Mouse (Mus musculus): ENCODE measurements around the gene D230025D16Rik. TPM values are rescaled to one million over a fixed set of nuclear protein-coding genes. Genes with fewer than 3 reads are reported as not detected.

Gene D230025D16Rik
- polyA plus RNA-seq, 1 experiment from 2014 or later: 13.5 TPM

DNA sequence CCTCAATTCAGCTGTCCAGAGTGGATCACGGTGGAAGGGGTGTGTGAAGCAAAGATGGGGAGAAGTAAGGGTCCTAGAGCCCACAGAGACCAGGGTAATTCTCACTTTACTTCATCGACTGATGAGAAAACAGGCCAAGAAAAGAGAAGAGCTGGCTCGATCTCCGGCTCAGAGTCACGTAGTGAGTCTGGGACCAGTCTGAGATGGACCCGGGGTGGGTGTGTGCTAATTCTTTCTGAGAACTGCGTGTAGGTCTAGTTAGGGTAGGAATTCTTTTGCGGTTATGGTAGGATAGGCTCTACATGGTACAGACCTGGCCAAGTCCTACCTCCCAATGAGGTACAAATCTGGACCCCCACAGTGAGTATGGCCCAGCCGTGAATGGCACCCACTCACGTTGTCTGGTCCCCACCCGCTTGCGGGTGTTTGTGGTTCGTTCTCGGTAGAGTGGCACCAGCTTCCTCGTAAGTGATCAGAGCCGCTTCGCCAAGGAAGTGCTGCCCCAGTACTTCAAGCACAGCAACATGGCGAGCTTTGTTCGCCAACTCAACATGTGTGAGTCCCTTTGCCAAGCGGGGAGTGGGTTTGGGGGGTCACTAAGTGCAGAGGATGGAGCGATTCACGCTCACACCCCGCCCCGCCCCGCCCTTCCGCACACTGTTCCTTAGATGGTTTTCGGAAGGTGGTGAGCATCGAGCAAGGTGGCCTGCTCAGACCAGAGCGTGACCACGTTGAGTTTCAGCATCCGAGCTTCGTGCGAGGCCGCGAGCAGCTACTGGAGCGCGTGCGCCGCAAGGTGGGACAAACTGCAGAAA is 45.4 kb downstream of the D230025D16Rik start:
- Histone ChIP-seq H3K4me1 (replicated peaks) (peaks cover 37% of the 10 kb centered on the region), H3K4me2 (peak overlapping the region; percentile 65), H3K4me3 (replicated peaks) (peak overlapping the region; percentile 46), H3K9me3 (replicated peaks) (peaks cover 6% of the 10 kb centered on the region; the same call in 1 of the 2 replicates), H3K27ac (no peak overlapping the region), H3K27me3 (peaks cover 99% of the 10 kb centered on the region), H3K36me3 (no peaks in the 10 kb centered on the region), H3K9ac (0 out of 2 replicates have a peak overlapping the region, but pooled peaks have one; percentile 29)
- 5% methylated on average over 39 of the region's 39 CpGs for WGBS (ENCODE audit: insufficient replicate concordance)
- no peak for DNase-seq
- no peak for ATAC-seq (ENCODE audit: low read depth)

DNA sequence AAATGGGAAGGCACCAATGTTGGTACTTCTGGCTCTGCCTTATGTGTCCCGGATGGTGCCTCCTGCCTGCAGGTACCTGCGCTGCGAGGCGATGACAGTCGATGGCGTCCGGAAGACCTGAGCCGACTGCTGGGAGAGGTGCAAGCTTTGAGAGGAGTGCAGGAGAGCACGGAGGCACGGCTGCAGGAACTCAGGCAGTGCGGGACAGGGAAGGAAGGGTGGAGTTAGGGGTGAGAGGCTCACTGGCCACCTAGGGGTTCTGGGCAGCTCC is 45.9 kb downstream of the D230025D16Rik start:
- Histone ChIP-seq H3K36me3 (no peaks in the 10 kb centered on the region), H3K9ac (no peak overlapping the region), H3K27ac (no peak overlapping the region), H3K4me1 (replicated peaks) (peaks cover 39% of the 10 kb centered on the region), H3K9me3 (replicated peaks) (peaks cover 6% of the 10 kb centered on the region; the same call in 1 of the 2 replicates), H3K4me2 (no peak overlapping the region), H3K4me3 (replicated peaks) (peak overlapping the region; percentile 5; the same call in 1 of the 2 replicates), H3K27me3 (peaks cover 99% of the 10 kb centered on the region)
- 6% methylated on average over 11 of the region's 11 CpGs for WGBS (ENCODE audit: insufficient replicate concordance)
- no peak for ATAC-seq (ENCODE audit: low read depth)
- DNase-seq: no peak

DNA sequence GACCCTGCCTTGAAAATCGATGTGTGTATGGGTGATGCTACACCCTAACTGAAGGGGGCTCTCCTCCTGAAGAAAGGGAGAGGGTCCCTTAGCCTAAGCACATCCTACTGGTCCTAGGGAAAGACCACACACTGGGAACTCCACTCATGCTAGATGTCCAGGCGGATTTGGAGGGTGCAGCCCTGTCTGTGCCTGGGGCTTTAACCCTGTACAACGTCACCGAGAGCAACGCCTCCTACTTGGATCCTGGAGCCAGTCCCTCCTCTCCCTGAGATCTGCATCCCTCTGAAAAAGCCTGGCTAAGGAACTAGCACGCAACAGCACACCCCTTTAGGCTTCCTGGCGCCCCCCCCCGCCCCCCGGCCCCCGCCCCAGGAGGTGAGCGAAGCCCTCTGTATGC is 50.4 kb downstream of the D230025D16Rik start:
- Histone ChIP-seq H3K4me2 (peak overlapping the region; percentile 59; the same call in 1 of the 2 replicates), H3K4me3 (replicated peaks) (no peak overlapping the region), H3K27ac (no peak overlapping the region), H3K9ac (no peak overlapping the region), H3K4me1 (replicated peaks) (peaks cover 33% of the 10 kb centered on the region), H3K36me3 (no peaks in the 10 kb centered on the region), H3K9me3 (replicated peaks) (no peaks in the 10 kb centered on the region), H3K27me3 (peaks cover 99% of the 10 kb centered on the region)
- ATAC-seq (ENCODE audit: low read depth): no peak
- WGBS (ENCODE audit: insufficient replicate concordance): 13% methylated on average over 11 of the region's 11 CpGs
- DNase-seq: no peak

DNA sequence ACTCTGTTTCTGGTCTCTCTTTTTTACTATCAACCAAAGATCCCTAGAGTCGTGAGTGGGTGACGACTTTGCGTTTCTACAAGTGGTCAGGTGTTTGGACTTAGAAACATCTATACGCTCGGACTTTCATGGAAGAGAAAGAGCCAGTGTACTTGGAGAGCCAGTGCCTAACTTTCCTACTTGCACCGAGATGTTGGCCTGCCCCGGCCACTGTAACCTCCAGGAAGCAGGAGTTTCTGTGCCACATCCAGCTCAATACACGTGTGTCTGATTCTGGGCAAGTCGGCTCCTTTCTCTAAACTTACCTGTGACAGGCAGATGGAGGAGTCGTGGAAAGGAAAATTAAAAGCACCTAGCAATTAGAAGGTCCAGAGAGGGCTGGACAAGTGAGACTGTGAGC is 50.9 kb downstream of the D230025D16Rik start, which contains the start of gene Nol3:
TSS of gene Nol3 (plus strand) at position 301 of the 400 bp plus-strand sequence.
- peaks cover 99% of the 10 kb centered on the region for H3K27me3 ChIP-seq
- ATAC-seq (ENCODE audit: low read depth): no peak
- no peaks in the 10 kb centered on the region for H3K36me3 ChIP-seq
- H3K9ac ChIP-seq: peak within 1 kb of the TSS; percentile 47; the same call in 1 of the 2 replicates
- WGBS (ENCODE audit: insufficient replicate concordance): 11% methylated on average over 10 of the region's 10 CpGs
- peaks cover 28% of the 10 kb centered on the region for H3K4me1 ChIP-seq (replicated peaks)
- no peak within 1 kb of the TSS for H3K27ac ChIP-seq
- H3K9me3 ChIP-seq (replicated peaks): no peaks in the 10 kb centered on the region
- H3K4me2 ChIP-seq: peak within 1 kb of the TSS; percentile 59
- H3K4me3 ChIP-seq (replicated peaks): peak within 1 kb of the TSS; percentile 35
- no peak for DNase-seq

DNA sequence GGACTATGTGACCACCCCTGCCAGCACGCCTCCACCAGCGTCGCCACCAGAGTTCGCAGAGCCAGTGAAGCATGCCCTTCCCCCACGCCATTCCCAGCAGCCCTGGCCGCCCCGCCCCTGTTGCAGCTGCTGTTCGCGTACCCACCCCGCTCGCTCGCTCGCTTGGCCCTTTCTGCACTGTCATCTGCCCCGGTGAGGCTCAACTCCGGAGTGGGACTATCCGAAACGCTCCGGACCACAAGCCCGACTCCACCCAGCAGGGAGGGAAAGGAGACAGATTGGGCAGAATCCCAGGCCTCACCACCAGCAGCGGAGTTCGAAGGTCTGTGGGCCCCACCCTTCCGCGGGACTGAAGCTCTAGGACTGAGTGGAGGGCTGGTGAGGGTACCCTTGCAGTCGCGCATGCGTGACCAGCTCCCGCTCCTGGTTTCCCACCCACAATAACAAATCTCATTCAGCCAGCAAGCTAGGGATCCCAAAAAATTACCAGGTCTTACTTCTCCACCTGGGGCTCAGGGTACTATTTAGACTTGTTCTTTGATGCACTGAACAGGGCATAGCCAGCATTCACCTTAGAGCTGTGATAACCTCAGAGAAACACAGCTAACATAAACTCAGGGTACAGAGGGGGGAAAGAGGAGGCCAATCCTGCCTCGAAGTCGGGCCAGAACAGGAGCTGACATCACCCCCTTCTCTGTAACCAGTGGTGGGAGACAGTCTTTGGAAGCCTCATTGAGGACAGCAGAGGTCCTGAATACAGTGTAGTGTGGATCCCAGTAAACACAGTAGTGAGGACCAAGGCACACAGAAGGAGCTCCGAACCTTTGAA is 51.6 kb downstream of the D230025D16Rik start:
- Histone ChIP-seq H3K36me3 (0 out of 2 replicates have a peak, but pooled peaks cover 2% of the 10 kb centered on the region), H3K27ac (no peak overlapping the region), H3K4me1 (replicated peaks) (peaks cover 27% of the 10 kb centered on the region), H3K4me2 (peak overlapping the region; percentile 59), H3K9me3 (replicated peaks) (no peaks in the 10 kb centered on the region), H3K27me3 (peaks cover 97% of the 10 kb centered on the region), H3K9ac (peak overlapping the region; percentile 47; the same call in 1 of the 2 replicates), H3K4me3 (replicated peaks) (peak overlapping the region; percentile 35)
- ATAC-seq (ENCODE audit: low read depth): peak; percentile 64
- WGBS (ENCODE audit: insufficient replicate concordance): 4% methylated on average over 30 of the region's 30 CpGs
- DNase-seq: no peak

DNA sequence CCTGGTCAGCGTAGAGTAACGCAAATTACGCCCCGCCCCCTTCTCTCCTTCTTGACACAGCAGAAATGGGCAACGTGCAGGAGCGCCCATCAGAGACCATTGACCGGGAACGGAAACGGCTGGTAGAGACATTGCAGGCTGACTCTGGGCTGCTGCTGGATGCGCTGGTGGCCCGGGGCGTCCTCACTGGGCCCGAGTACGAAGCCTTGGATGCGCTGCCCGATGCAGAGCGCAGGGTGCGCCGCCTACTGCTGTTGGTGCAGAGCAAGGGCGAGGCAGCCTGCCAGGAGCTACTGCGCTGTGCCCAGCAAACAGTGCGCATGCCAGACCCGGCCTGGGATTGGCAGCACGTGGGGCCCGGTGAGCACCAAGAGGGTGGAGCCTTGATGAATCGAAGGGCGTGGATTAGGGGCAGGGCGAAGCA is 54.0 kb downstream of the D230025D16Rik start:
- ATAC-seq (ENCODE audit: low read depth): peak; percentile 65
- peaks cover 43% of the 10 kb centered on the region for H3K4me1 ChIP-seq (replicated peaks)
- peak overlapping the region; percentile 36 for H3K4me3 ChIP-seq (replicated peaks)
- no peaks in the 10 kb centered on the region for H3K9me3 ChIP-seq (replicated peaks)
- H3K27ac ChIP-seq: no peak overlapping the region
- H3K4me2 ChIP-seq: peak overlapping the region; percentile 56
- peak; percentile 43 for DNase-seq
- 4% methylated on average over 28 of the region's 28 CpGs for WGBS (ENCODE audit: insufficient replicate concordance)
- H3K36me3 ChIP-seq: 0 out of 2 replicates have a peak, but pooled peaks cover 4% of the 10 kb centered on the region
- H3K9ac ChIP-seq: 0 out of 2 replicates have a peak overlapping the region, but pooled peaks have one; percentile 29
- peaks cover 95% of the 10 kb centered on the region for H3K27me3 ChIP-seq

DNA sequence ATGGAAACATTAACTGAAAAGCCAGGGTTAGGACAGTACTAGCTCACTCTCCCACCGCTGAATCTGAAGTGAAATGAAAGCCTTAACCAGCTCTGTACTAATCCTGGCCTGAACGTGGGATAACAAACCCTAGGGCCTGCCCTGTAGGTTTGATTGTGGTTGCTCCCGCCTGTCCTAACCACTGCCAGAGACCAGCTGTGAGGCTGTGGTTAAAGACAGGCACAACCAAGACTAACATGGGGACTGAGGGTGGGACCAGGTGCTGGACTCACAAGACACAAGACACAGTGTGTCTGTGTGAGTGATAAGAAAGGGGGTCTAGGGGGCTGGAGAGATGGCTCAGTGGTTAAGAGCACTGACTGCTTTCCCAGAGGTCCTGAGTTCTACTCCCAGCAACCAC is 55.6 kb downstream of the D230025D16Rik start:
- H3K27me3 ChIP-seq: peaks cover 91% of the 10 kb centered on the region
- no peak overlapping the region for H3K4me3 ChIP-seq (replicated peaks)
- 46% methylated on average over 3 of the region's 3 CpGs for WGBS (ENCODE audit: insufficient replicate concordance)
- 0 out of 2 replicates have a peak, but pooled peaks cover 4% of the 10 kb centered on the region for H3K36me3 ChIP-seq
- H3K9ac ChIP-seq: no peak overlapping the region
- DNase-seq: no peak
- H3K4me1 ChIP-seq (replicated peaks): peaks cover 42% of the 10 kb centered on the region
- no peak overlapping the region for H3K27ac ChIP-seq
- ATAC-seq (ENCODE audit: low read depth): no peak
- no peak overlapping the region for H3K4me2 ChIP-seq
- no peaks in the 10 kb centered on the region for H3K9me3 ChIP-seq (replicated peaks)

DNA sequence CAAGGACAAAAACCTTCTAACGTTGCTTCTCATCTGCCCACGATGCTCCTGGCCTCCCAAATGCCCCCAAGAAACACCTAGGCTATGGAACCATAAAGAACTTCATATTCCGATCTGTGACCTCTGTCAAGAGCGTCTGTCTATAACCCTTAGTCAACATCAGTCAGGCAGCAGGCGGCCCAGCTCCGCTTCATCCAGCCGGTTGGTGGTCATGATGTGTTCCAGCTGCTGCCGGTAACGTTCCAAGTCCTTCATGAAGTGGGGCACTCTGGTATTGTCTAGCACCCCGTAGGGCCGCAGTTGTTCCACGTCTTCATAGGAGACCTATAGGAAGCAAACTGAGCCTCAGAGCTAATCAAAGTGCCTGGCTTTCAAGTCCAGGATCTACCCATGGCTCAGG is 56.9 kb downstream of the D230025D16Rik start:
- no peak overlapping the region for H3K9ac ChIP-seq
- no peak overlapping the region for H3K4me2 ChIP-seq
- no peak overlapping the region for H3K27ac ChIP-seq
- H3K9me3 ChIP-seq (replicated peaks): no peaks in the 10 kb centered on the region
- no peak overlapping the region for H3K4me3 ChIP-seq (replicated peaks)
- ATAC-seq (ENCODE audit: low read depth) (no peak), DNase-seq (no peak)
- 80% methylated on average over 12 of the region's 12 CpGs for WGBS (ENCODE audit: insufficient replicate concordance)
- H3K27me3 ChIP-seq: peaks cover 89% of the 10 kb centered on the region
- H3K4me1 ChIP-seq (replicated peaks): peaks cover 29% of the 10 kb centered on the region
- H3K36me3 ChIP-seq: 0 out of 2 replicates have a peak, but pooled peaks cover 4% of the 10 kb centered on the region

DNA sequence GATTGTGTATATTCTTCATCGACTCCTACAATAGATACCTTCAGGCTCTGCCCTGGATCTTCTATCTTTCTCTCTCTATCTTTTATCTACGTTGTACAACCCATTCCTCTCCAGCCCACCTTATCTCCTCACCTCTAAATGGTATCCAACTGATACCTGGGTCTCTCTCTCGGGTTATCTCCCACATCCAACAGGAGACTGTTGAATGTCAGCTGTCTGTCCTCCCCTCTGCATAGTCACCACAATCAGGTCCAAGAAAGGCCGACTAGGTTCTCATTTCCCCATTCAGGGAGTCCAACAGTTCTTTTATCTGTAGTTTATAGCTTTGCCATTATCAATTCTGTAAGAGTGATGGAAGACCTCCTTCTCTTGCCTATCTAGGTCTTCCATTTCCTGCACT is 57.3 kb downstream of the D230025D16Rik start:
- H3K4me3 ChIP-seq (replicated peaks): no peak overlapping the region
- ATAC-seq (ENCODE audit: low read depth) (no peak), DNase-seq (no peak)
- no peak overlapping the region for H3K9ac ChIP-seq
- H3K4me1 ChIP-seq (replicated peaks): peaks cover 29% of the 10 kb centered on the region
- H3K27me3 ChIP-seq: peaks cover 85% of the 10 kb centered on the region
- no peak overlapping the region for H3K27ac ChIP-seq
- no peaks in the 10 kb centered on the region for H3K9me3 ChIP-seq (replicated peaks)
- WGBS (ENCODE audit: insufficient replicate concordance): 31% methylated on average over 4 of the region's 4 CpGs
- H3K4me2 ChIP-seq: no peak overlapping the region
- 0 out of 2 replicates have a peak, but pooled peaks cover 4% of the 10 kb centered on the region for H3K36me3 ChIP-seq

DNA sequence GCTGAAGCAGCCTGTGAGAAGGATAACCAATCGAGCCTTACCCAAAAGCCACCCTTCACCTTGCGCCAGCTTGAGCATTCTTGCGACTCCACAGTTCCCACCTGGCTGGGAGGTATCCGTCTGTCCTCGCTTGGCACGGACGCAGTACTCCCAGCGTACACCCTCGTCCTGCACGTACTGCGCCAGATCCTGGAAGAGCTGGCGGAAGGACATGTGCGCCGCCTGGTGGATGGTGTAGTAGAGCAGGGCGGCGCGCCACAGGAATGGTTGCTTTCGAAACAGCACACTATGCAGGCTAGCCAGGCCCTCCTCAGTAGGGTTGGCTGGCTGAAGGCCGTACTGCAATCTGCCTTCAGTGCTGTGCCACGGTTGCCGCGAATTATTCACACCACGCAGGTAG is 58.1 kb downstream of the D230025D16Rik start:
- peak overlapping the region; percentile 12; the same call in 1 of the 2 replicates for H3K4me3 ChIP-seq (replicated peaks)
- peak overlapping the region; percentile 45 for H3K4me2 ChIP-seq
- H3K27ac ChIP-seq: no peak overlapping the region
- DNase-seq (peak; percentile 53), ATAC-seq (ENCODE audit: low read depth) (peak; percentile 64)
- WGBS (ENCODE audit: insufficient replicate concordance): 32% methylated on average over 22 of the region's 23 CpGs
- 0 out of 2 replicates have a peak, but pooled peaks cover 4% of the 10 kb centered on the region for H3K36me3 ChIP-seq
- H3K9ac ChIP-seq: no peak overlapping the region
- H3K9me3 ChIP-seq (replicated peaks): no peaks in the 10 kb centered on the region
- H3K27me3 ChIP-seq: peaks cover 78% of the 10 kb centered on the region
- H3K4me1 ChIP-seq (replicated peaks): peaks cover 31% of the 10 kb centered on the region

DNA sequence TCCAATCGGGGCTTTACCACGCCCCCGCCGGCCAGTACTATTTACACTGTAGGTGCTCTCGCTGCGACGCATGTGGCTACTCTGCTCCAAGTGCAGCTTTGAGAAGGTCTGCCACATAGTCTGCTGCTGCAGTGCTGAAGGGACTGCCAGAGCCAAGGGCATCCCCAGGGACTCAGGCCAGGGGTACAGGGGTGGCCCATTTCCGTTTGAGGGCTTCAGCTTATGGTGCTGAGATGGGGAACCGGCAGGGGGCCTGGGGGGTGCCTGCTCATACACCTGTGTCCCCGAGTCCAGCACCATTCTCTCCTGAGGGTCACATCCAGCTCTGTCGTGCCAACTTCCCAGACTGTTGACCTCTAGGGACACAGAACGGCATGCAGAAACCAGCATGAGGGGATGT is 60.6 kb downstream of the D230025D16Rik start:
- H3K27me3 ChIP-seq: peaks cover 69% of the 10 kb centered on the region
- 53% methylated on average over 12 of the region's 12 CpGs for WGBS (ENCODE audit: insufficient replicate concordance)
- no peak for DNase-seq

More for the DNA sequence above, 60.6 kb downstream of the D230025D16Rik start:
- Histone ChIP-seq H3K36me3 (0 out of 2 replicates have a peak, but pooled peaks cover 4% of the 10 kb centered on the region), H3K9me3 (replicated peaks) (no peaks in the 10 kb centered on the region), H3K4me1 (replicated peaks) (peaks cover 41% of the 10 kb centered on the region), H3K4me2 (no peak overlapping the region), H3K4me3 (replicated peaks) (no peak overlapping the region), H3K27ac (no peak overlapping the region), H3K9ac (no peak overlapping the region)
- ATAC-seq (ENCODE audit: low read depth): no peak
